Mouse (Mus musculus): ENCODE data around the gene Nphs1.
"Not testable (repeated sequence)": the region's sequence is repeated elsewhere in the genome, so short reads cannot be mapped to it uniquely, and the experiment has no call there.

The Nphs1 gene

GRCm38 (mm10) chr7:30492765-30493164 lies 34.6 kb downstream of the Nphs1 start:
- peak; percentile 56 for DNase-seq (ENCODE audit: extremely low spot score)

GRCm38 (mm10) chr7:30493401-30493931 lies 35.4 kb downstream of the Nphs1 start, which contains the start of gene Prodh2:
Gene Prodh2, plus strand, starts transcription at chr7:30493622.
- DNase-seq (ENCODE audit: extremely low spot score), result no peak

- DNase-seq (ENCODE audit: extremely low spot score), result not testable (repeated sequence)
Observed at GRCm38 (mm10) chr7:30495506-30496042, 37.5 kb downstream of the Nphs1 start.

GRCm38 (mm10) chr7:30501159-30501558 lies 43.0 kb downstream of the Nphs1 start:
- not testable (repeated sequence) for DNase-seq (ENCODE audit: extremely low spot score)

GRCm38 (mm10) chr7:30508061-30508460 lies 49.9 kb downstream of the Nphs1 start:
- DNase-seq (ENCODE audit: extremely low spot score), result no peak

- no peak for DNase-seq (ENCODE audit: extremely low spot score)
Observed at GRCm38 (mm10) chr7:30515003-30515760, 57.1 kb downstream of the Nphs1 start.

- DNase-seq (ENCODE audit: extremely low spot score), result no peak
Observed at GRCm38 (mm10) chr7:30518325-30518724, 60.2 kb downstream of the Nphs1 start.

GRCm38 (mm10) chr7:30520396-30520795 lies 62.3 kb downstream of the Nphs1 start:
- DNase-seq (ENCODE audit: extremely low spot score), result no peak

GRCm38 (mm10) chr7:30520856-30521255 lies 62.7 kb downstream of the Nphs1 start:
- no peak for DNase-seq (ENCODE audit: extremely low spot score)

- DNase-seq (ENCODE audit: extremely low spot score), result no peak
Observed at GRCm38 (mm10) chr7:30522871-30523270, 64.8 kb downstream of the Nphs1 start.

- DNase-seq (ENCODE audit: extremely low spot score), result no peak
Observed at GRCm38 (mm10) chr7:30524487-30524886, 66.4 kb downstream of the Nphs1 start.

GRCm38 (mm10) chr7:30525954-30526353 lies 67.8 kb downstream of the Nphs1 start:
- DNase-seq (ENCODE audit: extremely low spot score), result peak; percentile 8

GRCm38 (mm10) chr7:30526399-30526798 lies 68.3 kb downstream of the Nphs1 start:
- no peak for DNase-seq (ENCODE audit: extremely low spot score)

GRCm38 (mm10) chr7:30526981-30527380 lies 68.9 kb downstream of the Nphs1 start:
- no peak for DNase-seq (ENCODE audit: extremely low spot score)

GRCm38 (mm10) chr7:30531291-30531815 lies 73.2 kb downstream of the Nphs1 start:
- DNase-seq (ENCODE audit: extremely low spot score), result no peak

GRCm38 (mm10) chr7:30532931-30533330 lies 74.8 kb downstream of the Nphs1 start:
- peak; percentile 51 for DNase-seq (ENCODE audit: extremely low spot score)

- no peak for DNase-seq (ENCODE audit: extremely low spot score)
Observed at GRCm38 (mm10) chr7:30533941-30534632, 76.0 kb downstream of the Nphs1 start.

GRCm38 (mm10) chr7:30534633-30535577 lies 76.8 kb downstream of the Nphs1 start, which contains the start of gene Arhgap33:
Gene Arhgap33, minus strand, starts transcription at chr7:30535060.
- DNase-seq (ENCODE audit: extremely low spot score), result peak; percentile 96

Data from embryo, embryonic 9.5 days (tissue).